In the genomic region with DNA sequence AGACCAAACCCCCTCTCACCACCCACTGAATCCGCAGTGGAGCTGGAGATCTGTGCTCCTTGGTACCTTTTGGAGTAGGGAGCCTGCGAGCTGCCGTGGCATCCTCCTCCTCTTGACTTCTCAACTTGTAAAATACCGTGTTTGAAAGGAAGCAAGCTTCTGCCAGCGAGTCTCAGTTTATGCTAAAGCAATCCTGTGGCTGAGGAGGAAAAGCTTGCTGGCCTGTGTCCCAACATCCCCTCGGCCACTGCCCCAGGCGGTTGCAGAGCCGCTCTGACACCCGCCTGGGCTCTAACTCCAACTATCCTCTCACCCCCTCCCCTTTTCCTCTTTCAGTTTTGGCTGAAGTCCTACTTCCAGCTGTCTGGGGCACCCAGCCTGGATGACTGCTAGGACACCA, we compare ENCODE assay signal across 8 mouse cellular contexts. TPM values are rescaled to one million over a fixed set of nuclear protein-coding genes. Genes with fewer than 3 reads are reported as not detected.
DNase-seq lines count a peak whose midpoint lies in the region; ATAC-seq and TF ChIP-seq lines count a peak whose summit lies in the region.

No protein-coding gene starts in this region.

- no peak overlapping the region for H3K27ac ChIP-seq in cortical plate, adult 2 months (ENCODE audit: insufficient read depth, low read length)
- no peak overlapping the region for H3K27ac ChIP-seq in liver, embryonic 12.5 days

- DNase-seq in gastrocnemius, postnatal 4 days (ENCODE audit: low spot score in 2 of 2): peak; percentile 23 to 45
- DNase-seq in gastrocnemius, postnatal 36 days: no peak
- DNase-seq in heart, postnatal 10 days: peak; percentile 37 to 55
- peak; percentile 41 for DNase-seq in retina, embryonic 14.5 days (ENCODE audit: low spot score)
- DNase-seq in urinary bladder, postnatal 25 days (ENCODE audit: low spot score): no peak
- no peak for DNase-seq in urinary bladder, adult 18-20 months (ENCODE audit: low spot score in 2 of 2)

- intact Hi-C loops in gastrocnemius, postnatal 36 days (cut with DNase I): loop anchor here (5.0 kb wide), 1 partner anchor 149 kb away; no protein-coding TSS in a partner anchor
- intact Hi-C loops in heart, postnatal 10 days (cut with DNase I): loop anchor here (5.0 kb wide), 1 partner anchor 144 kb away; no protein-coding TSS in a partner anchor

- H3K4me2 ChIP-seq in liver, embryonic 12.5 days: peak overlapping the region; percentile 56

- ATAC-seq in liver, embryonic 12.5 days: no peak

- H3K36me3 ChIP-seq in liver, embryonic 12.5 days: no peaks in the 10 kb centered on the region

- TF ChIP-seq POLR2A in cortical plate, adult 2 months (IDR thresholded peaks at IDR 0.05; ENCODE audit: extremely low read depth, insufficient read depth, low read length): no peak

- H3K4me1 ChIP-seq in cortical plate, adult 2 months (ENCODE audit: control insufficient read depth, insufficient read depth, low read length): peaks cover 2% of the 10 kb centered on the region
- no peaks in the 10 kb centered on the region for H3K4me1 ChIP-seq in liver, embryonic 12.5 days

- H3K9me3 ChIP-seq in liver, embryonic 12.5 days (replicated peaks): no peaks in the 10 kb centered on the region

- no peak overlapping the region for H3K9ac ChIP-seq in liver, embryonic 12.5 days

- no peak for TF ChIP-seq CTCF in cortical plate, adult 2 months (IDR thresholded peaks at IDR 0.05; ENCODE audit: extremely low read depth, insufficient read depth, low read length)

- peaks cover 31% of the 10 kb centered on the region for H3K27me3 ChIP-seq in liver, embryonic 12.5 days (replicated peaks)

- WGBS in liver, embryonic 12.5 days (ENCODE audit: insufficient replicate concordance): 6% methylated on average over 9 of the region's 9 CpGs

- H3K4me3 ChIP-seq in cortical plate, adult 2 months (ENCODE audit: insufficient read depth, low read length): peak overlapping the region; percentile 10; the same call in 1 of the 2 replicates
- peak overlapping the region; percentile 33 for H3K4me3 ChIP-seq in liver, embryonic 12.5 days

RNA-seq across cellular contexts. Expression of a gene that starts 0.9 kb away (rescaled TPM):
- 10 to 100 TPM; 10.5 to 11.2 TPM for total RNA-seq in gastrocnemius, postnatal 4 days (2021)
- 1 to 10 TPM; 1.3 to 1.8 TPM for total RNA-seq in gastrocnemius, postnatal 36 days (2021)
- 7.6 and 9.0 TPM in 2 replicates for polyA plus RNA-seq in cortical plate, adult 2 months (2012; rRNA removed)
- 1 to 10 TPM; 1.1 to 1.3 TPM for total RNA-seq in heart, postnatal 10 days (2021)
- polyA plus RNA-seq in liver, embryonic 12.5 days (2016; fragmentation: Nextera tagmentation; extraction: Ambion mirVana): 0.33 and 0.44 TPM in 2 replicates

Comparison
In these comparisons a context has a peak if more than half of its experiments do, and no peak if none do; other contexts are left out.
1. DNase-seq: peak in gastrocnemius, postnatal 4 days (2 of 2), heart, postnatal 10 days (2 of 2) and retina, embryonic 14.5 days (single experiment); none in gastrocnemius, postnatal 36 days (0 of 2), urinary bladder, postnatal 25 days (single experiment) and urinary bladder, adult 18-20 months (0 of 2).
2. RNA of a gene that starts 0.9 kb away (total RNA-seq): 10.5 to 11.2 TPM in gastrocnemius, postnatal 4 days; 1.3 to 1.8 TPM in gastrocnemius, postnatal 36 days and 1.1 to 1.3 TPM in heart, postnatal 10 days; every median in the first group is over 4 times any median in the second.